Mouse (Mus musculus): ENCODE results near the gene Cited1. TPM values are rescaled to one million over a fixed set of nuclear protein-coding genes. Genes with fewer than 3 reads are reported as not detected.

Gene Cited1
- not detected for polyA plus RNA-seq (2015; fragmentation: Illumina TruSeq; extraction: RNeasy Lipid Tissue Mini Kit (QIAGEN cat#74804); ENCODE audit: insufficient read depth, low replicate concordance)

DNA sequence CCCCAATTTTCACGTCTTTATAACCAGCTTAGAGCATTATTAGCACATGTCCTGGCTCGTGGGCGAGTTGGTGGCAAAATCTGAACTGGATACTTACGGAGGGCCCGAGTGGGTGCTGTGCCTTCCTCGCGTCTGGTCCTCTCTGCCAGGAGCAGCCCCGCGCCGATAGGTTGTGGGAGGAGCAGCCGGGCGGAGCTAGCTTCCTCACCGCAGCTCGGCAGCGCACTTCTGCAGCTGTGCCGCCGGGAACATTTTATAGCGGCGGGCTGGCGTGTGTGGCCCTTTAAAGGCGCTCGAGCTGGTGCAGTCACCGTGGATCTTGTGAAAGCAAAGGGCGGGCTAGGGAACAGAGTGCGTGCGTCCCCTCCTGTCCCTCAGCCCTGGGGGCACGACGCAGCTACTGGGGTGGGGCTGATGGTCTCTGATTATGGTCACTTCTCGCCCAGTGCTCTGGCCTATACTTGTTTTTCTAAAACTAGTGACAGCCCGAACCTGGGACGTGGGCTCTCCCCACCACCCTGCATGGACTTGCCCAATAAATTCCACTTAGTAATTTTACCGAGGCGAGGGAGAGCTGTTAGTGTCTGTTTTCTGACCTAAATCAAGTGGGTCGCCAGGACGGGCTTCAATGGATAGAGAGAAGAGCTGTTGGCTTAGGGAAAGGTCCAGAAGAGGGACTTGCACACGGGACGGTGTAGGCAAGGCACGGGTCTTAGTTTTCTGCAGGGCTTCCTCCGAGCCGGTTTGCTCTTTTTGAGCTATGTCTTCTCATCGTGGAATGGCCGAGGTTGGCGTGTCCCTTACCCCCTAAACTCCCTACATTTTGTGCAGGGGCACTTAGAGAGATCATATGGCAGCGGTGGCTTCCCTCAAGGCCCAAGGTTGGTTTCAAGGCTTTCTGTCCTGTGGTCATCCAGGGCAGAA is at the start of gene Cited1:
Cited1 (minus strand) TSS at position 245 of the 924 bp plus-strand sequence.

Other genes with a start within 250 kb of the Cited1 start
- 6.5 TPM for gene Rtl5, start 180.9 kb downstream of the Cited1 start, polyA plus RNA-seq (2015; fragmentation: Illumina TruSeq; extraction: RNeasy Lipid Tissue Mini Kit (QIAGEN cat#74804); ENCODE audit: insufficient read depth, low replicate concordance)
- gene Pin4, start 132.7 kb downstream of the Cited1 start, polyA plus RNA-seq (2015; fragmentation: Illumina TruSeq; extraction: RNeasy Lipid Tissue Mini Kit (QIAGEN cat#74804); ENCODE audit: insufficient read depth, low replicate concordance): 129 TPM
- 6.2 TPM for gene Ercc6l, start 95.1 kb downstream of the Cited1 start, polyA plus RNA-seq (2015; fragmentation: Illumina TruSeq; extraction: RNeasy Lipid Tissue Mini Kit (QIAGEN cat#74804); ENCODE audit: insufficient read depth, low replicate concordance)
- 5,156 TPM for gene Rps4x, start 62.8 kb downstream of the Cited1 start, polyA plus RNA-seq (2015; fragmentation: Illumina TruSeq; extraction: RNeasy Lipid Tissue Mini Kit (QIAGEN cat#74804); ENCODE audit: insufficient read depth, low replicate concordance)

Data from spleen, adult 10 weeks (tissue).